Mouse (Mus musculus): ENCODE measurements around the gene Pde11a.

Gene Pde11a

DNA sequence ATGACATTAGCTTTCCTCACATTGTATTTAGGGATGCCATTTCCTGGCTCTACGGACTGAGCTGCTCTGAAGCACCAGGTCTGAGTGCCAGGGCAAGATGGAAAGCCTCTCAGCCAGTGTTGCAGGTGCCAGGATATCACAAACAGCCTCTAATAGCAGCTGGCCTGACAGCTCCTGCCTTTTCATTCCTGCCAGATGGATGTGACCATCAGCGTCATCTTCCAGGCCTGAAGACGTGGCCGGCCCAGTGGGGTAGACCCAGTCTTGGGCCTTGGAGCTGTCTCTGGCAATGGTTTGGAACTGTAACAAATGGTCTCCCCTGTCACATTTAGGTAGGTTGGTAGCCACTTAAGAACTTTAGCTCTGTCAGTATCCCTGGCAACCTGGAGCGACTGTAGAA, 385.3 kb downstream of the Pde11a start:
- no peak for DNase-seq (ENCODE audit: low spot score)

DNA sequence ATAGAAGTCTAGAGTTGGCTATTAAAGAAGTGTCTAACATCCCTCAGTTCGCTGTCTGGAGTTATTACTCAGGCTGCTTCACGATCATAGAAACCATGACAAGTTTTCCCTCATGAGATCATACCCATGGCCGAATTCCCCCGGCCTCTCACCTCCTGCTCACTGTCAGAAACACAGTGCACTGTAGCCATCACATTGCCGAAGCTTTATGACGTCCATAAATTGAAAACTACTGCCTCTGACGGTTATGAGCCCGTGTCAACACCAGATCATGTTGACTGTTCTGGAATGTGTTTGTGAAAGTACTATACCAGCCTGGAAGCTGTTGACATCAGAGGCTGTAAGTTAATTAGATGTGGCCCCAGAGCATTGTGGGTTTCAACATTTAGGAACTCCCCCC, 387.9 kb downstream of the Pde11a start:
- no peak for DNase-seq (ENCODE audit: low spot score)

Data from retina, embryonic 14.5 days (tissue).